Mouse (Mus musculus) CD4-positive helper T cell, adult 2 months (primary cell): ENCODE measurements around the gene Fbxl2.

ENCODE experiments used
- DNase-seq: peaks from one replicate; pipeline ENCODE4 v3.0.0-alpha.2; 2012; ENCODE audit warnings: low read depth, missing footprints, low spot score

The Fbxl2 gene

GRCm38 (mm10) chr9:114019012-114019762 is 26.8 kb downstream of the Fbxl2 start:
- no peak for DNase-seq

GRCm38 (mm10) chr9:114016402-114016801 is 29.6 kb downstream of the Fbxl2 start:
- peak; percentile 45 for DNase-seq

- DNase-seq: no peak
These were observed 30.3 kb downstream of the Fbxl2 start for GRCm38 (mm10) chr9:114015724-114016123.

- DNase-seq: no peak
These were observed 32.0 kb downstream of the Fbxl2 start for GRCm38 (mm10) chr9:114014034-114014433.

- no peak for DNase-seq
These were observed 34.8 kb downstream of the Fbxl2 start for GRCm38 (mm10) chr9:114011203-114011602.

- no peak for DNase-seq
These were observed 36.5 kb downstream of the Fbxl2 start for GRCm38 (mm10) chr9:114009526-114009925.

- DNase-seq: no peak
These were observed 38.1 kb downstream of the Fbxl2 start for GRCm38 (mm10) chr9:114007850-114008350.

GRCm38 (mm10) chr9:114006801-114007200 is 39.2 kb downstream of the Fbxl2 start:
- no peak for DNase-seq

- DNase-seq: no peak
These were observed 47.7 kb downstream of the Fbxl2 start for GRCm38 (mm10) chr9:113998311-113998710.

- no peak for DNase-seq
These were observed 53.2 kb downstream of the Fbxl2 start for GRCm38 (mm10) chr9:113992810-113993209.

GRCm38 (mm10) chr9:113990547-113991248 is 55.3 kb downstream of the Fbxl2 start:
- peak; percentile 70 for DNase-seq

GRCm38 (mm10) chr9:113984946-113985620 is 60.9 kb downstream of the Fbxl2 start:
- no peak for DNase-seq

GRCm38 (mm10) chr9:113982883-113983670 is 62.9 kb downstream of the Fbxl2 start:
- no peak for DNase-seq

GRCm38 (mm10) chr9:113982451-113982850 is 63.5 kb downstream of the Fbxl2 start:
- no peak for DNase-seq

- DNase-seq: no peak
These were observed 64.7 kb downstream of the Fbxl2 start for GRCm38 (mm10) chr9:113981099-113981880.

GRCm38 (mm10) chr9:113979356-113979755 is 66.6 kb downstream of the Fbxl2 start:
- DNase-seq: no peak

- no peak for DNase-seq
These were observed 67.3 kb downstream of the Fbxl2 start for GRCm38 (mm10) chr9:113978656-113979055.

GRCm38 (mm10) chr9:113977225-113977840 is 68.7 kb downstream of the Fbxl2 start:
- no peak for DNase-seq

- no peak for DNase-seq
These were observed 69.7 kb downstream of the Fbxl2 start for GRCm38 (mm10) chr9:113976264-113976663.

- no peak for DNase-seq
These were observed 70.5 kb downstream of the Fbxl2 start for GRCm38 (mm10) chr9:113975442-113975841.
